Mouse (Mus musculus) lung, embryonic 16.5 days (tissue): ENCODE results near the gene Tmem8b. TPM values are rescaled to one million over a fixed set of nuclear protein-coding genes. Genes with fewer than 3 reads are reported as not detected.
A peak's percentile ranks its signal among the peaks of the same experiment; 100 is the strongest.

ENCODE experiments used
- ATAC-seq: fragments of 200-750 bp; cut with Nextera tagmentation; 2 replicates; pipeline ENCODE4 v1.8.0; 2017; ENCODE audit warnings: low read depth, mild to moderate bottlenecking, moderate library complexity
- H3K27ac ChIP-seq: fragments of 300-500 bp; sonication (generic); 2 replicates; pipeline ENCODE4 v1.5.1; 2014; ENCODE audit warnings: mild to moderate bottlenecking, control low read depth, low read length
- H3K27me3 ChIP-seq: fragments of 300-500 bp; sonication (generic); 2 replicates; pipeline ENCODE4 v1.6.1; 2014; ENCODE audit warnings: low read depth, low read length, mixed read lengths; ENCODE audit not compliant: control insufficient read depth, insufficient read depth
- H3K36me3 ChIP-seq: fragments of 300-500 bp; sonication (generic); 2 replicates; pipeline ENCODE4 v1.6.1; 2014; ENCODE audit warnings: low read length; ENCODE audit not compliant: control insufficient read depth, insufficient read depth
- H3K4me1 ChIP-seq: fragments of 300-500 bp; sonication (generic); replicated peaks from 2 replicates; pipeline ENCODE4 v1.6.1; 2014; ENCODE audit warnings: low read length, mixed read lengths; ENCODE audit not compliant: control insufficient read depth, insufficient read depth
- H3K4me2 ChIP-seq: fragments of 300-500 bp; sonication (generic); 2 replicates; pipeline ENCODE4 v1.6.1; 2014; ENCODE audit warnings: low read depth, low read length, control low read depth
- H3K4me3 ChIP-seq: fragments of 300-500 bp; sonication (generic); 2 replicates; pipeline ENCODE4 v1.5.1; 2014; ENCODE audit warnings: mild to moderate bottlenecking, low read length, control low read depth
- H3K9ac ChIP-seq: fragments of 300-500 bp; sonication (generic); 2 replicates; pipeline ENCODE4 v1.6.1; 2014; ENCODE audit warnings: low read length, control low read depth
- H3K9me3 ChIP-seq: fragments of 300-500 bp; sonication (generic); 2 replicates; pipeline ENCODE4 v1.6.1; 2016; ENCODE audit warnings: low read length; ENCODE audit not compliant: control insufficient read depth
- WGBS: fragments of 180-500 bp; shearing (Covaris S2); extraction: QIAGEN DNeasy Blood & Tissue Kit; methylation state at CpG from one replicate; pipeline ENCODE4 v1.1.7; 2014; 5-methylcytosine and 5-hydroxymethylcytosine counted together
- polyA plus RNA-seq: library from polyadenylated mRNA; unstranded; fragments of >200 nt; fragmentation: Nextera tagmentation; extraction: Ambion mirVana; gene quantifications from 2 replicates; pipeline ENCODE4 v1.2.1, GENCODE M21; 2015

Tmem8b gene
- polyA plus RNA-seq, 1 experiment from 2014 or later, result 4.8 TPM

DNA sequence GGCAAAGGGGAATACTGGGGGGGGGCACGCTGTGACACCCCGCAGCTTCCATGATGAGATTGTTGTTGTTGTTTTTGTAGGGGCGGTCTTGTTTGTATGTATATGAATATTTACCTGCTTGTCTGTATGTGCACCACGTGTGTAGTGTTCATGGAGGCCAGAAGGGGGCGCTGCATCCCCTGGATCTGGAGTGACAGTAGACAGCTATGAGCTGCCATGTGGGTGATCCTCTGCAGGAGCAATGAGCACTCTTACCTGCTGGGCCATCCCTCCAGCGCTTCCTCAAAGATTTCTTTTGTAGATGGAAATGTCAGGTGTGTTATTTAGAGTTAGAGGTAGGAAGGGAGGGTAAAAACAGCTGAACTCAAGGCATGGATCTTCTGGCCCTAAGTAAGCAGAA lies 34.7 kb downstream of the Tmem8b start:
- H3K27me3 ChIP-seq, result no peaks in the 10 kb centered on the region
- H3K4me3 ChIP-seq, result no peak overlapping the region
- ATAC-seq, result no peak
- H3K9me3 ChIP-seq, result no peaks in the 10 kb centered on the region
- no peaks in the 10 kb centered on the region for H3K36me3 ChIP-seq
- WGBS, result 68% methylated on average over 6 of the region's 6 CpGs
- H3K4me1 ChIP-seq, result peaks cover 5% of the 10 kb centered on the region; the same call in 1 of the 2 replicates
- H3K27ac ChIP-seq, result no peak overlapping the region
- no peak overlapping the region for H3K9ac ChIP-seq
- no peak overlapping the region for H3K4me2 ChIP-seq

DNA sequence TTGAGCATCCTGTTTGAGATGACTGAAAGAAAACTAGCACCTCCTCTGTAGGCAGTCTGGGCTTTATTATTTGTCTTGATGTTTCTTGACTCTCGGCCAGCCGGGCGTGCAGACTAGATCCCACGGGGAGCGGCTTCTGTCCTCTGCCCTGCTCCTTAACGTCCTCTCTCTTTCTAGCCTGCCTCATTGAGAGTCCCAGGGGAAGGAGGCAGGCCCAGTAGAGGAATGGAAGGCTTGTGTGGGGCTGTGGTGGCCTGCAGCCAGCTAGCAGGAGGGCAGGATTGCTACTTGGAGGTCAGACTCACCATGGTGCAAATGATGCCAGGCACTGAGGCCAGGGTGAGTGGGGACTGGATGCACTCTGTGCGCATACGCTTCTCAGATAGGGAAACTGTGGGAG lies 35.1 kb downstream of the Tmem8b start:
- Histone ChIP-seq H3K4me3 (no peak overlapping the region), H3K4me2 (no peak overlapping the region), H3K27me3 (no peaks in the 10 kb centered on the region), H3K4me1 (peaks cover 5% of the 10 kb centered on the region; the same call in 1 of the 2 replicates), H3K9me3 (no peaks in the 10 kb centered on the region), H3K27ac (no peak overlapping the region), H3K9ac (no peak overlapping the region), H3K36me3 (no peaks in the 10 kb centered on the region)
- WGBS, result 71% methylated on average over 8 of the region's 8 CpGs
- peak; percentile 39; the same call in 1 of the 2 replicates for ATAC-seq

DNA sequence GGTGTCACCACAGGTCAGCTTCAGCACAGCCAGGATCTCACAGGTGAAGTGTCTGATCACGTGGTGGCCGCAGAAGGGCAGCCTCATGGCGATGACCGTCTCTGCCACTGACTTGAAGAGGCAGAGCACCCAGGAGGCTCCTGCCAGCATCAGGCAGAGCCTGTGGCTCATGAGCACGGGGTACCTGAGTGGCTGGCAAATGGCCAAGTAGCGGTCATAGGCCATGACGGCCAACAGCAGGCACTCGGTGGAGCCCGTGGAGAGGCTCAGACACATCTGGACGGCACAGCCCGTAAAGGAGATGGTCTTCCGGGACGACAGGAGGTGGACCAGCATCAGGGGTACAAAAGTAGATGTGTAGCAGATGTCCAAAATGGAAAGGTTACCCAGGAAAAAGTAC lies 37.2 kb downstream of the Tmem8b start:
- peaks cover 5% of the 10 kb centered on the region; the same call in 1 of the 2 replicates for H3K4me1 ChIP-seq
- H3K9me3 ChIP-seq, result no peaks in the 10 kb centered on the region
- H3K36me3 ChIP-seq, result no peaks in the 10 kb centered on the region
- H3K4me2 ChIP-seq, result no peak overlapping the region
- no peaks in the 10 kb centered on the region for H3K27me3 ChIP-seq
- no peak overlapping the region for H3K9ac ChIP-seq
- 69% methylated on average over 13 of the region's 13 CpGs for WGBS
- no peak overlapping the region for H3K27ac ChIP-seq
- ATAC-seq, result no peak
- H3K4me3 ChIP-seq, result no peak overlapping the region

DNA sequence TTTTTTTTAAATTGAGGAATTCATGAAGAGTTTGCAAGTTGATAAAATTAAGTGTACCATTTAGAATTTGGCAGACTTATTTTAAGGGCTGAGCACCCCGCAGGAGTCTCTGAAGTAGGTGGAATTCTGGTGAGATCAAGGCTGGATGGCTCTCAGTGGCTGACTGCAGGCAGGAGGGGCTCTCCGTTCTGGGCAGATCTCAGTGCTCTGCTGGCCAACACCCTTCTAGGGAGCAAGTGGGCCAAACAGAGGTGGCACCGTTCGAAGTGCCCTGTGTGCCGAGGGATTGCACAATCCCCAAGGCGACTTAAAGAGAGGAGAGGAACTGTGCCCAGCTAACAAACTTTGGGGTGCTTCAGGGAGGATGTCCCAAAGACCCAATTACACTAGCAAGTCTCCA lies 41.1 kb downstream of the Tmem8b start, which contains the start of gene Olfr71:
Olfr71 (minus strand) TSS at position 387 of the 400 bp plus-strand sequence.
- H3K27ac ChIP-seq, result peak within 1 kb of the TSS; percentile 85
- no peak within 1 kb of the TSS for H3K9ac ChIP-seq
- WGBS, result 35% methylated on average over 6 of the region's 6 CpGs
- H3K4me1 ChIP-seq, result peaks cover 7% of the 10 kb centered on the region
- no peak within 1 kb of the TSS for H3K4me2 ChIP-seq
- H3K27me3 ChIP-seq, result no peaks in the 10 kb centered on the region
- no peak within 1 kb of the TSS for H3K4me3 ChIP-seq
- ATAC-seq, result peak; percentile 89
- no peaks in the 10 kb centered on the region for H3K9me3 ChIP-seq
- no peaks in the 10 kb centered on the region for H3K36me3 ChIP-seq

DNA sequence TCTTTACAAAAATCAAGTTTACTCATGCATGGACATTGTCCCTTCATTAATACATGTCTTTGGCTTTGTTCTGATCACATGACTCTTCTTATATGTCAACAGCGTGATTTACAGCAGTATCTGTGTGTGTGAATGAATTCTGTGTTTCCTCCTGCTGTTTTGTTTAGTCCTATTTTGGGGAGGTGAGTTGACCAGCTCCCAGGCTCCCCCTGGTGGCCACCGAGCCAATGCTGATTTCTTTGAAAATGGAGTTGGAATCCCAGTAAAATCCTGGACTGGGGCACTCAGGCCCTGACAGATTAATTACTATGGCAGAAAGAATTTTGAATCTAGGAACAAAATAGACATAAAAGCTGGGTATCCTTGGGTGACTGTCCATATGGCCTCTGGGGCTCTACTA lies 43.0 kb downstream of the Tmem8b start:
- no peak overlapping the region for H3K4me2 ChIP-seq
- H3K4me3 ChIP-seq, result no peak overlapping the region
- 2% methylated on average over 2 of the region's 2 CpGs for WGBS
- H3K9ac ChIP-seq, result no peak overlapping the region
- no peak overlapping the region for H3K27ac ChIP-seq
- no peaks in the 10 kb centered on the region for H3K9me3 ChIP-seq
- H3K36me3 ChIP-seq, result no peaks in the 10 kb centered on the region
- no peak for ATAC-seq
- H3K27me3 ChIP-seq, result no peaks in the 10 kb centered on the region
- peaks cover 7% of the 10 kb centered on the region for H3K4me1 ChIP-seq

DNA sequence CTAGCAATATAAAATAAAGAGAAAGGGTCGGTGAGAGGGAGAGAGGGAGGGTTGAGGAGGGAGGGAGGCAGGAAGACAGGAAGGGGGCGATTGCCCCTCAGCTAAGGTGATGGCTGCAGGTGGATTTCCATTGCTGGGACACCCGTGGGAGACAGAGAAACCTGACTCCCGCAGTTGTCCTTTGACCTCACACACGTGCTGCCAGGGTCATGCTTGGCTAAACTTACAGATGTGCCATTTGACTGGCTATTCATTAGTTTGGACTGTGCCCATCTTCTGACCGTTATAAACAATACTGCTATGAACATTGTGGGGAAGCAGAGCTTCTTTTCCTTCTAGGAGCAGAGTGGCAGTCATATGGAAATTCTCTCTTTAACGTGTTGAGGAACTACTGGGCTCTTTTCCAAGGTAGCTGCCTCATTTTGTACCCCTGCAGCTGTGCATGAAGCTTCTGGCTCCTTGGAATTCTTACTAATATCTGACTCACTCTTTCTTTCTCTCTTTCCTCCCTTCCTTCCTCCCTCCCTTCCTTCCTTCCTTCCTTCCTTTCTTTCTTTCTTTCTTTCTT lies 45.0 kb downstream of the Tmem8b start:
- Histone ChIP-seq H3K36me3 (no peaks in the 10 kb centered on the region), H3K4me2 (no peak overlapping the region), H3K9me3 (no peaks in the 10 kb centered on the region), H3K9ac (no peak overlapping the region), H3K4me3 (no peak overlapping the region), H3K27ac (no peak overlapping the region), H3K4me1 (peaks cover 2% of the 10 kb centered on the region; the same call in 1 of the 2 replicates), H3K27me3 (no peaks in the 10 kb centered on the region)
- ATAC-seq, result no peak
- 28% methylated on average over 7 of the region's 7 CpGs for WGBS

DNA sequence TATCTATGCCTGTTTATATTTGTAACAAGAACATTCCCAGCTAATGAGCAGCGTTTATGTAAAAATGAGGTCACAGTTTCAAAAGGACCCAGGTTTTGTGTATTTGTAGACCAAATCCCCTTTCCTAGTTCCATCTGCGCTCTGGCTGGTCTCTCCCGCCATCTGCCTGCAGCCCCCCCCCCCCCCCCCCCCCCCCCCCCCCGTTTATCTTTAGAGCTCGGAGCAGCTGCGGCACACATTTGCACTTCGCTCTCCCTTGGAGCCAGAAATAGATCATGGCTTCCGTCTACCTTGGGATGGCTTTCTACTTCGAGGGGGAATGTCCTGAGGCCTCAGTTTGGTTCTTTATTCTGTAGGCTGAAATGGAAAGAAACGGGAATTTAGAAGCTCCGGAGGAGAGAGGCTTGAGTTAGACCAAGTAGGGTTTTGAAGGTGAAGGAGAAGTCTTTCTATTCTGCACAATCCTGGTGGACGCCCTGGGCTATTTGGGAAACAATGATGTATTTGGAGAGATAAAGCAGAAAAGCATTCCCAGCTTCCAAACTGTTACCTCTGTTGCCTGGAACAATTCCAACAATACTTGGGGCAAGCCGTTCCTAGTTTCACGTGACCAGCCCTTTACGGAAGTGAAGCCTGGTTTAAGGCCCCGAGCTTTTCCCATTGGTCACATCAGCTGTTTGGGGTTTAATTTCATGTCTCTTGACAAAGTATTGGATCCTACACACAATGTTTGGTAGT lies 51.9 kb downstream of the Tmem8b start:
- Histone ChIP-seq H3K9ac (no peak overlapping the region), H3K4me3 (no peak overlapping the region), H3K27ac (no peak overlapping the region), H3K4me2 (no peak overlapping the region), H3K9me3 (no peaks in the 10 kb centered on the region), H3K36me3 (no peaks in the 10 kb centered on the region), H3K4me1 (no peaks in the 10 kb centered on the region), H3K27me3 (no peaks in the 10 kb centered on the region)
- 41% methylated on average over 14 of the region's 16 CpGs for WGBS
- no peak for ATAC-seq

DNA sequence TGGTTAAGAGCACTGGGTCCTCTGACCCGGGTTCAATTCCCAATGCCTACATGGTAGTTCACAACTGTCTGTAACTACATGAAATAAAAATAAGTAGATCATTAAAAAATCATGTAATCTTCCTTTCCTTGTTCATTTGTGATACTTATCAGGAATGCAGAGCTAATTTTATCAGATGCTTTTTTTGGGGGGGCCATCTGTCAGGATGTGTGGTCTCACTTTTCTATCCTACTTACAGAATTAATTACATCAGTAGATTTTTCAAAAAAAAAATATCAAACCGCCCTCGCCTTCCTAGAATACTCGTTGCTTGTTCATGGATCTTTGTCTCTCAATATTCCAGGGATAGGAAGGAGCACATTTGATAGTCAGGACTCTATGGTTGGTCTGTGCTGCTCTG lies 53.4 kb downstream of the Tmem8b start:
- no peak for ATAC-seq
- no peaks in the 10 kb centered on the region for H3K36me3 ChIP-seq
- H3K4me1 ChIP-seq, result peaks cover 10% of the 10 kb centered on the region
- no peaks in the 10 kb centered on the region for H3K27me3 ChIP-seq
- no peak overlapping the region for H3K4me3 ChIP-seq
- H3K9ac ChIP-seq, result no peak overlapping the region
- H3K4me2 ChIP-seq, result no peak overlapping the region
- 84% methylated on average over 4 of the region's 4 CpGs for WGBS
- no peaks in the 10 kb centered on the region for H3K9me3 ChIP-seq
- H3K27ac ChIP-seq, result no peak overlapping the region

DNA sequence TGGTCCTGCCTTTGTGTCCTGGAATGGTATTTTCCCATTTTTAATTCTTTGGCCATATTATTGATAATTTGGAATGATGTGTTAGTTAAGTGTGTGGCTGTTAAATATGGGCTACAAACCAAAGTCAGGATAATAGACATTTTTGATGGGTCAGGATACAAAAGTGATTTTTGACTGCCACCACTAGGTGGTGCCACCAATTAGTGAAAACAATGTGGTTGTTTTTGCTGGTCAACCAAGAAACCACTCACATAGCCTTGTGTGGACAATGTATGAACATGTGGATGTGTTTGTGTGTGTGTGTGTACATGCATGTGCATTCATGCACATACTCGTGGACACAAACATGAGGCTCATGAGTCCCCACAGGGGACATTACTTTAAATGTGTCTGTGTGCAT lies 56.0 kb downstream of the Tmem8b start:
- Histone ChIP-seq H3K36me3 (no peaks in the 10 kb centered on the region), H3K4me2 (no peak overlapping the region), H3K9ac (no peak overlapping the region), H3K27me3 (no peaks in the 10 kb centered on the region), H3K4me1 (peaks cover 36% of the 10 kb centered on the region), H3K4me3 (no peak overlapping the region), H3K27ac (no peak overlapping the region), H3K9me3 (no peaks in the 10 kb centered on the region)
- ATAC-seq, result no peak
- 21% methylated on average over 1 of the region's 1 CpGs for WGBS
